Mouse (Mus musculus): ENCODE data around the gene Zfyve28. TPM values are rescaled to one million over a fixed set of nuclear protein-coding genes. Genes with fewer than 3 reads are reported as not detected.

The Zfyve28 gene
- polyA plus RNA-seq, 2 experiments = 0.07 TPM; not detected in 1

DNA sequence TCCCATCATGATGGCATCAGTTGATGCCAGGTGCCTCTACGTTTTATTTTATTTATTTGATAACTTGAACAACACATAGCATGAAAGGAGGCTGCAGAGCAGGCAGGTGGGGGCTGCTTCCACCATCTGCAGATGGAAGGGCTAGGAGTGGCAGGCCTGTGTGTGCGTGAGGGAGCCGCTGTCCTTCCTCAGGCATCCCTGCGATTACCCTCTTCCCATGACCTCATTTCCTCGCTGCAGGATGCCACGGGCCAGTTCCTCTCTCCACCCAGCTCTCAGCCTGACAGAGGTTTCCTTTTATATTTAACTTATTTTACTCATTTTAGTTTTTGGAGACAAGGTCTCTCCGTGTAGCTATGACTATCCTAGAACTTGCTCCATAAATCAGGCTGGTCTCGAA lies 33.9 kb downstream of the Zfyve28 start:
- H3K36me3 ChIP-seq (replicated peaks; ENCODE audit: control insufficient read depth, insufficient read depth, low read depth) = no peaks in the 10 kb centered on the region
- 43% methylated on average over 8 of the region's 8 CpGs for WGBS (ENCODE audit: insufficient replicate concordance)
- TF ChIP-seq CTCF (IDR thresholded peaks at IDR 0.05; ENCODE audit: low read depth) = no peak
- no peak for TF ChIP-seq EP300 (IDR thresholded peaks at IDR 0.05; ENCODE audit: low read depth)
- no peak overlapping the region for H3K4me3 ChIP-seq (ENCODE audit: insufficient read depth in 1 of 2, low read depth in 2 of 2, low read length in 2 of 2)
- H3K9ac ChIP-seq (replicated peaks) = no peak overlapping the region
- no peaks in the 10 kb centered on the region for H3K27me3 ChIP-seq (ENCODE audit: control insufficient read depth, insufficient read depth, low read length)
- no peaks in the 10 kb centered on the region for H3K4me1 ChIP-seq (replicated peaks; ENCODE audit: control insufficient read depth in 2 of 2, insufficient read depth in 2 of 2, low read length in 1 of 2)
- ATAC-seq (ENCODE audit: insufficient read depth) (no peak), DNase-seq (ENCODE audit: low read depth in 3 of 3, low spot score in 3 of 3) (no peak)
- H3K27ac ChIP-seq = no peak overlapping the region
- H3K9me3 ChIP-seq (ENCODE audit: control insufficient read depth, low read length) = no peaks in the 10 kb centered on the region
- no peak overlapping the region for H3K4me2 ChIP-seq (ENCODE audit: low read depth)

DNA sequence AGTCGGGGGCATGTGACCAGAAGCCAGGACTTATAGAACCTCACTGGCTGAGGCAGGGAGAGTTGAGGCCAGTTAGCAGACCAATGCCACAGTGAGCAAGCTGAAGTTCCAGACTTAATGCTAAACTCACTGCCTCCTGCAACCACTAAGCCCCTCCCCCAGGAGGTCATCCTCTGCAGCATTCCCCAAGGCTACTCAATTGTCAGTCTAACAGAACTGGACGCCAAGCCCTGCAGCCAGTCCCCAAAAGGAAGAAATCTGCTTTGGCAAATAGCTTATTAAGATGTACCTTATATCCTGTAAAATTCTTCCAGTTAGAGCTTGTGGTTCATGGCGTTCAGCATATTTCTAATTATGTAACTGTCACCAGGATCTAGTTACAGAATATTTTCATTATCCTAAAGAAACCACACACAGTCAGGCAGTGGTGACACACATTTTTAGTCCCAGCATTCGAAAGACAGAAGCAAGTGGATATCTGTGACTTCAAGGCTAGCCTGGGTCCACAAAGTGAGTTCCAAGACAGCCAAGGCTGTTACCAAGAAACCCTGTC lies 35.2 kb downstream of the Zfyve28 start:
- 40% methylated on average over 4 of the region's 4 CpGs for WGBS (ENCODE audit: insufficient replicate concordance)
- no peaks in the 10 kb centered on the region for H3K27me3 ChIP-seq (ENCODE audit: control insufficient read depth, insufficient read depth, low read length)
- DNase-seq (ENCODE audit: low read depth in 3 of 3, low spot score in 3 of 3) = no peak

DNA sequence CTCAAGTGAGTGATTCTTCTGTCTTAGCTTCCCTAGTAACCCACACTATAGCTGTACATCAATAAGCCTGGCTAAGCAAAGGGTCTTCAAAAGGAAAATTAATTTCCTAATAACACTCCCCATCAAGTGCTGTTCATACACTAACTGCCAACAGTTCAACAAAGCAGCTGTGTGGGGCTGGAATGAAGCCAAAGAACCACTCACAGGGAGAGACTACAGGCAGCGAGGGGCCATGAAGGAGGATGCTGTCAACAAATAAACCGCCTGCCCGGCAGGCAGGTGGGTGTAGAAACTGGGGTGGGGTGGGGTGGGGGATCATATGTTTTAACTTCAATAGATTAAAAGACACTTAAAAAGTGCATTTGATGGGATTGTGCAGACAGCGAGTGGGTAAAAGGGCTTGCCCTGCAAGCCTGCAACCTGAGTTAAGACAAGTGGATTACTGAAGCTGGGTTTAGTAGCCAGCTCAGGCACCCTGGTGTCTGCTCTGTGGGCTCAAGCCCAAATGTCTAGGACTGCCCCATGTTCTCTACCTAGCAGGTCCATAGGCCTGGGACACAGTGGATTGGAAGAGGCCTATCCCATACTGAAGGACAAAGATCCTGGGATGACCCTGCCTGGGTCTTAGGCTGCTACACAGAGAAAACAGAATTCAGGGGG lies 35.8 kb downstream of the Zfyve28 start:
- Histone ChIP-seq H3K4me3 (ENCODE audit: insufficient read depth in 1 of 2, low read depth in 2 of 2, low read length in 2 of 2) (no peak overlapping the region), H3K36me3 (replicated peaks; ENCODE audit: control insufficient read depth, insufficient read depth, low read depth) (no peaks in the 10 kb centered on the region), H3K4me2 (ENCODE audit: low read depth) (no peak overlapping the region), H3K9me3 (ENCODE audit: control insufficient read depth, low read length) (no peaks in the 10 kb centered on the region), H3K9ac (replicated peaks) (no peak overlapping the region), H3K4me1 (replicated peaks; ENCODE audit: control insufficient read depth in 2 of 2, insufficient read depth in 2 of 2, low read length in 1 of 2) (no peaks in the 10 kb centered on the region), H3K27me3 (ENCODE audit: control insufficient read depth, insufficient read depth, low read length) (no peaks in the 10 kb centered on the region), H3K27ac (no peak overlapping the region)
- 67% methylated on average over 4 of the region's 4 CpGs for WGBS (ENCODE audit: insufficient replicate concordance)
- DNase-seq (ENCODE audit: low read depth in 3 of 3, low spot score in 3 of 3) (no peak), ATAC-seq (ENCODE audit: insufficient read depth) (no peak)
- no peak for TF ChIP-seq CTCF (IDR thresholded peaks at IDR 0.05; ENCODE audit: low read depth)
- no peak for TF ChIP-seq EP300 (IDR thresholded peaks at IDR 0.05; ENCODE audit: low read depth)

More for the DNA sequence above, 35.2 kb downstream of the Zfyve28 start:
- H3K4me3 ChIP-seq (ENCODE audit: insufficient read depth in 1 of 2, low read depth in 2 of 2, low read length in 2 of 2) = no peak overlapping the region
- H3K4me2 ChIP-seq (ENCODE audit: low read depth) = no peak overlapping the region
- no peak overlapping the region for H3K9ac ChIP-seq (replicated peaks)
- no peak for ATAC-seq (ENCODE audit: insufficient read depth)
- no peaks in the 10 kb centered on the region for H3K4me1 ChIP-seq (replicated peaks; ENCODE audit: control insufficient read depth in 2 of 2, insufficient read depth in 2 of 2, low read length in 1 of 2)
- no peaks in the 10 kb centered on the region for H3K9me3 ChIP-seq (ENCODE audit: control insufficient read depth, low read length)
- no peaks in the 10 kb centered on the region for H3K36me3 ChIP-seq (replicated peaks; ENCODE audit: control insufficient read depth, insufficient read depth, low read depth)
- no peak overlapping the region for H3K27ac ChIP-seq
- TF ChIP-seq EP300 (IDR thresholded peaks at IDR 0.05; ENCODE audit: low read depth) (no peak), CTCF (IDR thresholded peaks at IDR 0.05; ENCODE audit: low read depth) (no peak)

DNA sequence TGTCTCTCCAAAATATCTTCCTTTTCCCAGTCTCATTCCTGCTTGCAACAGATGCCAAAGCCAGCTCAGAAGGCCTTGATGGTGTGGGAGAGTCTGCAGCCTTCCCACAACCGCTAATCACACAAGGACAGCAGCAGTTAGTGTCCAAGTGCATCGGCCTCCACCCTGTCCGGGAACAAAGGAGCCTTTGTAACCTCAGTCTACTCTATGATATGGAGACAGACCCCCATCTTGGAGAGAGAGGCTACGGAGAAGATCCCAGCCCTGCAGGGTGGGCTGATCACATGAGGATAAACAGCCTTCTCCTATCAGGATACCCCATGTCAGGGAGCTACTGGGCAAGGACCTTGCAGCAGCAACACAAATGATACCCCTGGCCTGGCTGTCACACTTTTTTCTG lies 36.5 kb downstream of the Zfyve28 start:
- Histone ChIP-seq H3K4me2 (ENCODE audit: low read depth) (no peak overlapping the region), H3K9ac (replicated peaks) (no peak overlapping the region), H3K4me1 (replicated peaks; ENCODE audit: control insufficient read depth in 2 of 2, insufficient read depth in 2 of 2, low read length in 1 of 2) (no peaks in the 10 kb centered on the region), H3K4me3 (ENCODE audit: insufficient read depth in 1 of 2, low read depth in 2 of 2, low read length in 2 of 2) (no peak overlapping the region), H3K9me3 (ENCODE audit: control insufficient read depth, low read length) (no peaks in the 10 kb centered on the region), H3K27me3 (ENCODE audit: control insufficient read depth, insufficient read depth, low read length) (no peaks in the 10 kb centered on the region), H3K36me3 (replicated peaks; ENCODE audit: control insufficient read depth, insufficient read depth, low read depth) (no peaks in the 10 kb centered on the region), H3K27ac (no peak overlapping the region)
- WGBS (ENCODE audit: insufficient replicate concordance) = 59% methylated on average over 4 of the region's 4 CpGs
- TF ChIP-seq CTCF (IDR thresholded peaks at IDR 0.05; ENCODE audit: low read depth) (no peak), EP300 (IDR thresholded peaks at IDR 0.05; ENCODE audit: low read depth) (no peak)
- ATAC-seq (ENCODE audit: insufficient read depth) = no peak
- no peak for DNase-seq (ENCODE audit: low read depth in 3 of 3, low spot score in 3 of 3)

DNA sequence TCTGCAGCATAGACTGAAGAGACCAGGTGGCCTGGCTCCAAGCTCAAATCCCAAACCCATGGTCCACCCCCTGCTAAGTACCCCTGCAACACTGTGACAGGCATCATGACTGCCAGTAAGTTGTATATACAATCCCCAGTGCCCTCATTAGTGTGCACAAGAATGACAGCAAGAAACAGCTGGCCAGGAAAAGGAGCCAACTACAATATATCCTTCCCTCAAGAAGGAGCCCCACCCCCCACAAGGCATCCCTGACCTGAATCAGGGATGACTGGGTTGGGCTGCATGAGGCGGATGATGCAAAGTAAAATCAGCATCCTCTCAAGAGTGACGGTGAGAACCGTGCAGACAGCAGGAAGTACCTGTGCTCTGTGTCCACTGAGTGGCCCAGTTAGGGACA lies 38.2 kb downstream of the Zfyve28 start:
- no peak for ATAC-seq (ENCODE audit: insufficient read depth)
- no peak overlapping the region for H3K9ac ChIP-seq (replicated peaks)
- no peaks in the 10 kb centered on the region for H3K27me3 ChIP-seq (ENCODE audit: control insufficient read depth, insufficient read depth, low read length)
- no peaks in the 10 kb centered on the region for H3K4me1 ChIP-seq (replicated peaks; ENCODE audit: control insufficient read depth in 2 of 2, insufficient read depth in 2 of 2, low read length in 1 of 2)
- no peaks in the 10 kb centered on the region for H3K9me3 ChIP-seq (ENCODE audit: control insufficient read depth, low read length)
- 64% methylated on average over 3 of the region's 3 CpGs for WGBS (ENCODE audit: insufficient replicate concordance)
- H3K4me2 ChIP-seq (ENCODE audit: low read depth) = no peak overlapping the region
- no peaks in the 10 kb centered on the region for H3K36me3 ChIP-seq (replicated peaks; ENCODE audit: control insufficient read depth, insufficient read depth, low read depth)
- DNase-seq (ENCODE audit: low read depth in 3 of 3, low spot score in 3 of 3) = no peak
- TF ChIP-seq EP300 (IDR thresholded peaks at IDR 0.05; ENCODE audit: low read depth) (no peak), CTCF (IDR thresholded peaks at IDR 0.05; ENCODE audit: low read depth) (no peak)
- no peak overlapping the region for H3K27ac ChIP-seq
- no peak overlapping the region for H3K4me3 ChIP-seq (ENCODE audit: insufficient read depth in 1 of 2, low read depth in 2 of 2, low read length in 2 of 2)
